Comparison of ENCODE assay signal across 16 mouse cellular contexts in the genomic region with DNA sequence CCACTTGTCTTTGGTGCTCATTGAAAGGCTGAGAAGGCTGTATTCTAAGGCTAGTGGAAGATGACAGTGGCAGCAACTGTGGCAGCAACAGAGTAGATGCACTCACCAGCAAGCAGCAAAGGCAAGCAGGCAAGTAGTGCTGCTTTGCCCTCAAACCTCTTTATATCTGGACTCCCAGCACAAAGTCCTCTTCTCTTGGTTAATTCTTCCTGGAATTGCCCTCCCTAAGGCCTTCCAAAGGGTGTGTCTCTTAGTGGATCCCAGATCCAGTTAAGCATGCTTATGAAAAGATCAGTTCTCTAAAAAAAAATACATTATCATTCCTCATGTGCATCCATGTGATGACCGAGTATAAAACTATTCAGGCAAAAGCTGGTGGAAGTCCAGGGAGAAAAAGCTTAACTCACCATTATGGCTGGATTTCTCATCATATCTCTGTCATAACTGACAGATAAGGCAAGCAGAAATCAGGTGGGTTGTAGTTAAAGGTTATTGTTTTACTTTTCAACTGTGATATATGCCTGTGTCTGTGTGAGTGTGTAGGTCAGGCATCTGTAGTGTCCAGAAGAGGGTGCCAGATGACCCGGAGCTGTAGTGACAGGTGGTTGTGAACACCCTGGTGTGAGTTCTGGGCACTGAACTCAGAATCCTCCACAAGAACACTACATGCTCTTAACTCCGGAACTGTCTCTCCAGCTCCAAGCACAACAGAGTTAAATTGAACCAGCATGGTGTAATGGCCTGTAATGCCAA.
"Had no signal": no experiment of that assay in that cellular context is flagged by ENCODE, and none has a peak within 500 bp of the region (broad histone marks: within the 10 kb centered on the region; RNA-seq: fewer than 3 reads in every experiment).

No protein-coding gene starts in this region.

- ATAC-seq: liver, embryonic 12.5 days had no signal

- H3K36me3 ChIP-seq: kidney, embryonic 15.5 days; limb, embryonic 15.5 days; liver, embryonic 12.5 days; midbrain, embryonic 10.5 days; neural tube, embryonic 15.5 days; stomach, embryonic 15.5 days had no signal

- H3K27me3 ChIP-seq: kidney, embryonic 15.5 days; limb, embryonic 15.5 days; liver, embryonic 12.5 days; neural tube, embryonic 15.5 days; stomach, embryonic 15.5 days had no signal

- H3K9ac ChIP-seq: kidney, embryonic 15.5 days; limb, embryonic 15.5 days; liver, embryonic 12.5 days; lung, embryonic 14.5 days; neural tube, embryonic 15.5 days; stomach, embryonic 15.5 days had no signal

- H3K9me3 ChIP-seq: kidney, embryonic 15.5 days; limb, embryonic 15.5 days; liver, embryonic 12.5 days; midbrain, embryonic 10.5 days; neural tube, embryonic 15.5 days; stomach, embryonic 15.5 days had no signal

- H3K4me3 ChIP-seq: kidney, embryonic 15.5 days; left cerebral cortex, adult 2 months; limb, embryonic 15.5 days; liver, embryonic 12.5 days; midbrain, embryonic 10.5 days; myocyte; neural tube, embryonic 15.5 days; stomach, embryonic 15.5 days had no signal

- DNase-seq: kidney, adult 11 months; lung, embryonic 14.5 days; lung, postnatal 10 days; lung, postnatal 4 days; midbrain, embryonic 14.5 days; right cerebral cortex, adult 18-20 months; spleen, adult 18-20 months; thymus, postnatal 36 days had no signal

- H3K27ac ChIP-seq: kidney, embryonic 15.5 days; left cerebral cortex, adult 2 months; limb, embryonic 15.5 days; liver, embryonic 12.5 days; midbrain, embryonic 10.5 days; neural tube, embryonic 15.5 days; stomach, embryonic 15.5 days had no signal

- H3K4me2 ChIP-seq: kidney, embryonic 15.5 days; limb, embryonic 15.5 days; liver, embryonic 12.5 days; lung, embryonic 14.5 days; neural tube, embryonic 15.5 days; stomach, embryonic 15.5 days had no signal
